Mouse (Mus musculus) stomach, embryonic 14.5 days (tissue): ENCODE measurements around the gene Hist1h4k. TPM values are rescaled to one million over a fixed set of nuclear protein-coding genes. Genes with fewer than 3 reads are reported as not detected.
"Not testable (repeated sequence)": the region's sequence is repeated elsewhere in the genome, so short reads cannot be mapped to it uniquely, and the experiment has no call there.

Experiments
- ATAC-seq: fragments of 200-750 bp; cut with Nextera tagmentation; 2 replicates; pipeline ENCODE4 v1.8.0; 2017; ENCODE audit warnings: low read depth, moderate TSS enrichment; ENCODE audit not compliant: insufficient number of reproducible peaks, insufficient read depth, low FRiP score
- H3K27ac ChIP-seq: fragments of 300-500 bp; sonication (generic); 2 replicates; pipeline ENCODE4 v1.5.1; 2014; ENCODE audit warnings: mild to moderate bottlenecking, low read length, moderate library complexity, mixed read lengths
- H3K27me3 ChIP-seq: fragments of 300-500 bp; sonication (generic); 2 replicates; pipeline ENCODE4 v1.6.1; 2014; ENCODE audit warnings: low read length, control low read depth, mixed read lengths; ENCODE audit not compliant: control insufficient read depth, insufficient read depth
- H3K36me3 ChIP-seq: fragments of 300-500 bp; sonication (generic); 2 replicates; pipeline ENCODE4 v1.6.1; 2014; ENCODE audit warnings: mild to moderate bottlenecking, control low read depth, low read length, moderate library complexity, mixed read lengths; ENCODE audit not compliant: control insufficient read depth, insufficient read depth
- H3K4me1 ChIP-seq: fragments of 300-500 bp; sonication (generic); 2 replicates; pipeline ENCODE4 v1.6.1; 2014; ENCODE audit warnings: low read length, control low read depth, mixed read lengths; ENCODE audit not compliant: control insufficient read depth, insufficient read depth
- H3K4me2 ChIP-seq: fragments of 300-500 bp; sonication (generic); replicated peaks from 2 replicates; pipeline ENCODE4 v1.6.1; 2014; ENCODE audit warnings: low read depth, low read length, control low read depth
- H3K4me3 ChIP-seq: fragments of 300-500 bp; sonication (generic); 2 replicates; pipeline ENCODE4 v1.5.1; 2014; ENCODE audit warnings: low read depth, low read length, control low read depth
- H3K9ac ChIP-seq: fragments of 300-500 bp; sonication (generic); replicated peaks from 2 replicates; pipeline ENCODE4 v1.6.1; 2014; ENCODE audit warnings: low read depth, mild to moderate bottlenecking, control low read depth, low read length, moderate library complexity, mixed read lengths
- H3K9me3 ChIP-seq: fragments of 300-500 bp; sonication (generic); 2 replicates; pipeline ENCODE4 v1.6.1; 2016; ENCODE audit warnings: low read depth, low read length, control low read depth; ENCODE audit not compliant: control insufficient read depth
- WGBS: fragments of 180-500 bp; shearing (Covaris S2); extraction: QIAGEN DNeasy Blood & Tissue Kit; methylation state at CpG from one replicate; pipeline ENCODE4 v1.1.7; 2014; 5-methylcytosine and 5-hydroxymethylcytosine counted together
- polyA plus RNA-seq: library from polyadenylated mRNA; unstranded; fragments of >200 nt; fragmentation: Nextera tagmentation; extraction: Ambion mirVana; gene quantifications from 2 replicates; pipeline ENCODE4 v1.2.1, GENCODE M21; 2014

The Hist1h4k gene
- polyA plus RNA-seq, 1 experiment from 2014 or later, result 13.1 TPM

DNA sequence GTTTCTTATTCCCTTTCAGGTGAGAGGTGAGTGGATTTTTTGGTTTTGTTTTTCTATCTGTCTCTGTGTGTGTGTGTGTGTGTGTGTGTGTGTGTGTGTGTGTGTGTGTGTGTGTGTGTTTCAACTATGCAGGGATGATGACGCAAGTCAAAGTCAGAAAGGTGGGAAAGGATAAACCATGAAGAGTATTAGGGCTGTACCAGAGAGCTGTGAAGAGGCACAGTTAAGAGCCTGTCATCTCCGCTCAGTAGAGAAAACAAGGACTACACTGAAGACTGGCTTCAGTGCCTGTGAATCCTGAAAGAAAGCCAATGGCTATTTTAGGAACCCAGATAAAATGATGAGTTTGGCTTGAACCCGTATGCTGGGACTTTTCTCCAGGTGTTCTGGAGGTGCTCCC, 1.5 kb upstream of the Hist1h4k start:
- Histone ChIP-seq H3K4me1 (peaks cover 11% of the 10 kb centered on the region; the same call in 1 of the 2 replicates), H3K27ac (peak overlapping the region; percentile 91; the same call in 1 of the 2 replicates), H3K4me3 (no peak overlapping the region), H3K36me3 (no peaks in the 10 kb centered on the region), H3K9me3 (no peaks in the 10 kb centered on the region), H3K9ac (no peak overlapping the region), H3K4me2 (no peak overlapping the region), H3K27me3 (no peaks in the 10 kb centered on the region)
- 58% methylated on average over 3 of the region's 3 CpGs for WGBS
- ATAC-seq, result no peak

- Histone ChIP-seq H3K9ac (no peak overlapping the region), H3K9me3 (no peaks in the 10 kb centered on the region), H3K4me3 (no peak overlapping the region), H3K4me2 (no peak overlapping the region), H3K27ac (peak overlapping the region; percentile 91; the same call in 1 of the 2 replicates), H3K36me3 (no peaks in the 10 kb centered on the region), H3K4me1 (peaks cover 11% of the 10 kb centered on the region; the same call in 1 of the 2 replicates), H3K27me3 (no peaks in the 10 kb centered on the region)
- no peak for ATAC-seq
These were observed 1.1 kb upstream of the Hist1h4k start for GRCm38 (mm10) chr13:21751417-21751816.

DNA sequence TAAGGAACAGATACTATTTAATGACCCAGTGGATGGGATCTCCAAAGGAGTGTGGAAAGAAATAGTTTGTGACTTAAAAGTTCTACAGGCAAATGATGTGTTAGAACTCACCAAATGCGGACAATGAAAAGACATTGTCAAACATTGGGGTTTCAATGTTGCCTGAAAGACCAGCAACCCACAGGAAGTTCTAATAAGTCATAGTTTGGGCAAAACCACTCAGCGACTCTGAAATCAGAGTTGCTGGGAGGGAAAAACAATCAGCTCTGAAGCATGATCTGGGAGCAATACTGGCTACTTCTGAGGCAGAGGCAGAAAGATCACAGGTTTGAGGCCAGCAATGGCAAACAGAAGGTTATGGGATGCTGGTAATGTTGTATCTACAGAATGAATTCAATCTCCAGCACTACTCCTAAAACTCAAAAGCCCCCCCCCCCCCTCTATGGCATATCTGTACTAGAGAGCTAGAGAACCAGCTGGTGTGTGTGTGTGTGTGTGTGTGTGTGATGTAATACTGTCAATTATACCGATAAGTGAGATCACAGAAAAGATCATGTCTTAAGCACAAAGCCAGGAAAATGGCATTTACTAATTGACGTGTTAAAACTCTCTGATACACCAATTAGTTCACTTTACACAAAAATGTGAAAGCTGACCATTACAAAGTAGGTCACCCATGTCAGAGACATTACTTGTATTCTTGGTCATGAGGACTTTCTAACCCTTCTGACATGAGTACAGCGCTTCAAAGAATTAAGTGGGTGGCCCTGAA, 732 bp downstream of the Hist1h4k start:
- Histone ChIP-seq H3K36me3 (no peaks in the 10 kb centered on the region), H3K27me3 (no peaks in the 10 kb centered on the region), H3K9me3 (no peaks in the 10 kb centered on the region), H3K4me2 (peak overlapping the region; percentile 57), H3K9ac (peak overlapping the region; percentile 52), H3K27ac (peak overlapping the region; percentile 79), H3K4me1 (peaks cover 11% of the 10 kb centered on the region; the same call in 1 of the 2 replicates), H3K4me3 (peak overlapping the region; percentile 40)
- ATAC-seq, result no peak
- WGBS, result 4% methylated on average over 5 of the region's 5 CpGs

DNA sequence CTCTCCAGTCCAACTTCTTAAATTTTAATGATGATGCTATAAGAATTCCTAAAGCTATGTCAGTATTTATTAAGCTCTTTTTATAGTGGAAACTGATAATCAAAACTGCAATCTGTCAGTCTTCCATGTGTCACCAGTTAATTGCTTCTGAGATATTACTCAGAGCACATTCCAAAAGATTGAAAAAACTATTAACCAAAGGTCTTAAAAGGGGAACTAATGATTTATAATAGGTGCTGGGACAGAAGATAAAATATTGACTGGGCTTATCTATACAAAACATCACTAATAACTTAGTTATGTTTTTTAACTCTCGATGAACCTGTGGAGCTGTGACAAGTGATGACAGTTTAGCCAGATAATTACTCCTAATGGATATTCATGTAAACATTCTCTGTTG, 5.3 kb downstream of the Hist1h4k start:
- Histone ChIP-seq H3K4me2 (no peak overlapping the region), H3K9ac (no peak overlapping the region), H3K4me3 (no peak overlapping the region), H3K27ac (no peak overlapping the region), H3K9me3 (no peaks in the 10 kb centered on the region), H3K36me3 (no peaks in the 10 kb centered on the region), H3K27me3 (no peaks in the 10 kb centered on the region), H3K4me1 (peaks cover 3% of the 10 kb centered on the region; the same call in 1 of the 2 replicates)
- no peak for ATAC-seq
- WGBS, result 25% methylated on average over 1 of the region's 1 CpGs

DNA sequence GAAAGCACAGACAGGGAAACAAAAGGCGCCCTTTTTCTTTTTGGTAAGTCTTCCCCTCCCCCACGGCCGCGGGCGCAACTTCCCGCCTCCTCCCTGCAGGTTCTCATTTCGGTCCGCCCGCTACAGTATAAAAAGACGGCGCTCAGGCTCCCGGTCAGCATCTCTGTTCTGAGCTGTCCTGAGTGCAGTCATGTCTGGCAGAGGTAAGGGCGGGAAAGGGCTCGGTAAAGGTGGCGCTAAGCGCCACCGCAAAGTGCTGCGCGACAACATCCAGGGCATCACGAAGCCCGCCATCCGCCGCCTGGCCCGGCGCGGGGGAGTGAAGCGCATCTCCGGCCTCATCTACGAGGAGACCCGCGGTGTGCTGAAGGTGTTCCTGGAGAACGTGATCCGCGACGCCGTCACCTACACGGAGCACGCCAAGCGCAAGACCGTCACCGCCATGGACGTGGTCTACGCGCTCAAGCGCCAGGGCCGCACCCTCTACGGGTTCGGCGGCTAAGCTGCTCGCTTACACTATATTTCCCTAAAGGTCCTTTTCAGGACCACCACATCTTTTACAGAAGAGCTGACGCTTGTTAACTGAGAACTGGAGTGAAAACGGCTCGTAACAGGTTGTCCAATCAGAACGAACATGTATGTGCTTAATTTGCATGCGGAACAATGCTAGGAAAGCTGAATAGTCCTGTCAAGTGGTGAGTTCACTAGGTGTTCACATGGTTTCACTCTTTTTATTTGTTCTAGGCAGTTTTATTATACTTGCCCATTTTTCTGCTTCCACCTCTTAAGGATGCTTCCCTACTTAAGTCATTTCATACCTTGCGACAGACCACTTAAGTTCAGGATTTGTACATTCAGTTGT, 15.2 kb downstream of the Hist1h4k start, which contains the start of gene Hist1h4j:
Gene Hist1h4j (plus strand): TSS at position 159 of the 862 bp plus-strand sequence.
- peak within 1 kb of the TSS; percentile 61 for H3K4me2 ChIP-seq
- 1% methylated on average over 39 of the region's 56 CpGs for WGBS
- peak; percentile 92 for ATAC-seq

GRCm38 (mm10) chr13:21734010-21734905, 16.0 kb downstream of the Hist1h4k start:
- under 1% methylated on average over 21 of the region's 21 CpGs for WGBS
- peak overlapping the region; percentile 98 for H3K27ac ChIP-seq
- peak overlapping the region; percentile 43 for H3K4me3 ChIP-seq
- peak overlapping the region; percentile 61 for H3K4me2 ChIP-seq
- no peaks in the 10 kb centered on the region for H3K9me3 ChIP-seq
- peak; percentile 80 for ATAC-seq
- no peaks in the 10 kb centered on the region for H3K36me3 ChIP-seq
- peaks cover 7% of the 10 kb centered on the region; the same call in 1 of the 2 replicates for H3K4me1 ChIP-seq
- no peaks in the 10 kb centered on the region for H3K27me3 ChIP-seq
- H3K9ac ChIP-seq, result peak overlapping the region; percentile 61

More for the DNA sequence above, 15.2 kb downstream of the Hist1h4k start, which contains the start of gene Hist1h4j:
- not testable (repeated sequence) for H3K27me3 ChIP-seq, H3K9me3 ChIP-seq, H3K36me3 ChIP-seq, H3K4me1 ChIP-seq
- peak within 1 kb of the TSS; percentile 98 for H3K27ac ChIP-seq
- peak within 1 kb of the TSS; percentile 43 for H3K4me3 ChIP-seq
- H3K9ac ChIP-seq, result peak within 1 kb of the TSS; percentile 61

DNA sequence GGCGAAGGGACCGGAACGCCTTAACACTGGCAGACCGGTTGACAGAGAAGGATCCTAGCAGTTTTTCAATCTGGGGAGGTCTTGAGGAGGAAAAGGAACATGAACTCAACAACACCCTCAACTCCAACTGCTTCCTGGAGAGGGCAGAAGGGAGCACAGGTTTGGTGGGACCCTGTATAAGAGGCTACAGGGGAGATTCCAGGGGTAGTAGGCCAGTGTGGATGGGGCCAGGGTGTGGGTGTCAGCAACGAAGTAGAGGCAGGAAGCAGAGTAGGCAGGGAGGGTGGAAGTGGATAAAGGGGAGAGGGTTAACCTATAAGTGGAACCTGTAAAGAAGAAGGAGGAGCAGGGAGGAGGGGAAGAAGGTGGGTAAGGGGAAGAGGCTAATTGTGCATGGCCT, 16.8 kb downstream of the Hist1h4k start:
- no peaks in the 10 kb centered on the region for H3K27me3 ChIP-seq
- 66% methylated on average over 5 of the region's 5 CpGs for WGBS
- peak overlapping the region; percentile 98; the same call in 1 of the 2 replicates for H3K27ac ChIP-seq
- no peak for ATAC-seq
- H3K9ac ChIP-seq, result no peak overlapping the region
- peaks cover 7% of the 10 kb centered on the region; the same call in 1 of the 2 replicates for H3K4me1 ChIP-seq
- H3K9me3 ChIP-seq, result no peaks in the 10 kb centered on the region
- no peak overlapping the region for H3K4me2 ChIP-seq
- no peak overlapping the region for H3K4me3 ChIP-seq
- H3K36me3 ChIP-seq, result no peaks in the 10 kb centered on the region
